Mouse (Mus musculus): Measurements from ENCODE around the gene Etv6. TPM values are rescaled to one million over a fixed set of nuclear protein-coding genes. Genes with fewer than 3 reads are reported as not detected.

The Etv6 gene
- polyA plus RNA-seq, 1 experiment from 2014 or later, result 5.2 TPM

DNA sequence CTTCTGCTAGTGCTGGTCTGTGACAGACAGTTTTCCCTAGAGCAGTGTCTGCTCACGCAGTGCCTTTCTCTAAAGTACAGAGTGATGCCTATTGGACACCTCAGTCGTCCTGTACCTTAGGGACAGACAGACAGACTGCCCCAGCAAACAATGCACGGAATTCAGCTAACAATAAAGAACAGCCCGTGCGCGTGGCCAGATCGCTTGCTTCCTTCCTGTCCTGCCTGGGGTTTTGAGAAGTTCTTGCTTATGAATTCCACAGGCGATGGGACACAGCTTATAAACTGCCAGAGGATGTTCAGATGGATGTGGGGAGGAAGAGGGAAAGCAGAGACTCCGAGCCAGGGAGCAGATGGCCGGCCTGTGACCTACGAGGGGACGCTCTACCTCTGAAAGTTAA, 25.3 kb downstream of the Etv6 start:
- no peaks in the 10 kb centered on the region for H3K9me3 ChIP-seq (ENCODE audit: control insufficient read depth, low read length)
- H3K4me2 ChIP-seq (ENCODE audit: low read length), result no peak overlapping the region
- 75% methylated on average over 12 of the region's 12 CpGs for whole genome bisulfite sequencing
- no peak overlapping the region for H3K27ac ChIP-seq (ENCODE audit: low read length)
- H3K27me3 ChIP-seq (replicated peaks; ENCODE audit: control insufficient read depth, insufficient read depth, low read length), result no peaks in the 10 kb centered on the region
- H3K36me3 ChIP-seq (ENCODE audit: control insufficient read depth, insufficient read depth), result no peaks in the 10 kb centered on the region
- no peak overlapping the region for H3K9ac ChIP-seq (replicated peaks; ENCODE audit: low read depth, low read length)
- peaks cover 22% of the 10 kb centered on the region for H3K4me1 ChIP-seq (replicated peaks; ENCODE audit: control insufficient read depth, insufficient read depth, low read length)
- H3K4me3 ChIP-seq (replicated peaks; ENCODE audit: low read length), result no peak overlapping the region
- no peak for ATAC-seq

DNA sequence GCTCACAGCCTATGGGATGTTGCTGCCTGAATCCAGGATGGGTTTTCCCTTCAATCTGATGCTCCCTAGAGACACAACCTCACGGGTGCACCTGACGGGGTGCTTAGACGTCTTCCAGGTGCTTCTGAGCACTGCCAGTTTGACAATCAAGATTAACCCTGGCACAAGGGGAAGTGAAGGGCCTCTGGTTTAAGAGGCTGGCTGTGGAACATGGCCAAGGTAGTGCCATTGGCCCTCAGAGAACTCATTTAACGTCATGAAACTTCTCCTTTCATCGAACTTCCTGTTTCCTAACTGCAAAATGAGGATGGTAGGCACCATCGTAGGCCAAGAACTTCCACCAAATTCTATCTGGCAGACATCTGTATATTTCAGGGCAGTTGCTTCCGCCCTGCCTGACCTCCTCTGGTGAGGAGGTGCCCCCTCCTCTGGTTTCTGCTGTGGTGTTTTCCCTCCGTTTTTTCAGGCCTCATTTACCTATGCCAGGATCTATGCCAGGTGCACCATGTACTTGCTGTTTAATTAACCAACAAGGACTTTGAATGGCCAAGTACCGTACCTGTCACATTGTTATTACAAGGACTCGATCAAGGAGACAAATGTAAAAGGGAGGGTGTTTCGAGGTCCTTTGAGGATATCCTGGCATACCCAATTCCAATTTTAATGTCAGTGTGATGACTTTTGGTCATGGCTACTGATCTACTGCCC, 29.7 kb downstream of the Etv6 start:
- Histone ChIP-seq H3K4me2 (ENCODE audit: low read length) (no peak overlapping the region), H3K9ac (replicated peaks; ENCODE audit: low read depth, low read length) (no peak overlapping the region), H3K4me3 (replicated peaks; ENCODE audit: low read length) (no peak overlapping the region), H3K27me3 (replicated peaks; ENCODE audit: control insufficient read depth, insufficient read depth, low read length) (no peaks in the 10 kb centered on the region), H3K4me1 (replicated peaks; ENCODE audit: control insufficient read depth, insufficient read depth, low read length) (no peaks in the 10 kb centered on the region), H3K27ac (ENCODE audit: low read length) (no peak overlapping the region), H3K9me3 (ENCODE audit: control insufficient read depth, low read length) (no peaks in the 10 kb centered on the region), H3K36me3 (ENCODE audit: control insufficient read depth, insufficient read depth) (no peaks in the 10 kb centered on the region)
- 84% methylated on average over 11 of the region's 11 CpGs for WGBS
- ATAC-seq, result no peak

DNA sequence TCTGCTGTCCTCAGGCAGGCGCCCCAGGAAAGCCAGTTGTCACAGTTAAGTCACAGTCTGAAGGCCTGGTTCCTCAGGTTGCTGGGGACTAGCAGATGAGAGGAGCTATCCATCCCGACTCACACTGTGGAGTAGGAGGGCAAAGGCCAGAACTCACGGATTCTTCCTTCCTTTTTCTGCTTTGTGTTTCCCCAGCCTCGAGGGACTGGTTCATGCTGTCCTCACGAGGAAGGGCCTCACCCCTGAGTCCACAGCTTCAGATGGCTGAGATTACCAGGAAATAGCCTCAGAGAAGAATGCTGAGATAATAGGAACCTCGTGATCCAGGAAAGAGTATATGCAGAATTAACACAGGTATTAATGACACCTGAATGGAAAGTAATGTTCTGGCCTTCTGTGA, 30.6 kb downstream of the Etv6 start:
- Histone ChIP-seq H3K9ac (replicated peaks; ENCODE audit: low read depth, low read length) (no peak overlapping the region), H3K27ac (ENCODE audit: low read length) (no peak overlapping the region), H3K36me3 (ENCODE audit: control insufficient read depth, insufficient read depth) (no peaks in the 10 kb centered on the region), H3K9me3 (ENCODE audit: control insufficient read depth, low read length) (no peaks in the 10 kb centered on the region), H3K27me3 (replicated peaks; ENCODE audit: control insufficient read depth, insufficient read depth, low read length) (no peaks in the 10 kb centered on the region), H3K4me2 (ENCODE audit: low read length) (no peak overlapping the region), H3K4me1 (replicated peaks; ENCODE audit: control insufficient read depth, insufficient read depth, low read length) (no peaks in the 10 kb centered on the region), H3K4me3 (replicated peaks; ENCODE audit: low read length) (no peak overlapping the region)
- WGBS, result 79% methylated on average over 6 of the region's 6 CpGs
- ATAC-seq, result no peak

DNA sequence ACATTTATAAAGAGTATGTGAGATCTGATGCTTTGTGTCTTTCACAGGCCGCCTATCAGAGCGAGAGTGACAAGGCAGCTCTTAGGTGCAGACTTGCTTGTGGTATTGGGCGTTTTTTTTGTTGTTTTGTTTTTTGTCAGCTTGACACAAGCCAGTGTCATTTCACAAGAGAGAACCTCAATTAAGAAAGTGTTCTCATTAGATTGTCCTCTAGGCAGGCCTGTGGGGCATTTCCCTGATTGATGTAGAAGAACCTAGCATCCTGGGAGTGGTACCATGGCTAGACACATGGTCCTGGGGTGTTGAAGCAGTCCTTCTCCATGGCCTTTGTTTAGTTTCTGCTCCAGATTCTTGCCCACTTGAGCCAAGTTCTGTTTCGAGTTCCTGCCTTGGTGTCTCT, 31.5 kb downstream of the Etv6 start:
- no peaks in the 10 kb centered on the region for H3K36me3 ChIP-seq (ENCODE audit: control insufficient read depth, insufficient read depth)
- no peak overlapping the region for H3K9ac ChIP-seq (replicated peaks; ENCODE audit: low read depth, low read length)
- no peak overlapping the region for H3K4me3 ChIP-seq (replicated peaks; ENCODE audit: low read length)
- 82% methylated on average over 4 of the region's 4 CpGs for WGBS
- H3K4me2 ChIP-seq (ENCODE audit: low read length), result no peak overlapping the region
- no peaks in the 10 kb centered on the region for H3K4me1 ChIP-seq (replicated peaks; ENCODE audit: control insufficient read depth, insufficient read depth, low read length)
- ATAC-seq, result no peak
- H3K9me3 ChIP-seq (ENCODE audit: control insufficient read depth, low read length), result no peaks in the 10 kb centered on the region
- H3K27me3 ChIP-seq (replicated peaks; ENCODE audit: control insufficient read depth, insufficient read depth, low read length), result no peaks in the 10 kb centered on the region
- H3K27ac ChIP-seq (ENCODE audit: low read length), result no peak overlapping the region

DNA sequence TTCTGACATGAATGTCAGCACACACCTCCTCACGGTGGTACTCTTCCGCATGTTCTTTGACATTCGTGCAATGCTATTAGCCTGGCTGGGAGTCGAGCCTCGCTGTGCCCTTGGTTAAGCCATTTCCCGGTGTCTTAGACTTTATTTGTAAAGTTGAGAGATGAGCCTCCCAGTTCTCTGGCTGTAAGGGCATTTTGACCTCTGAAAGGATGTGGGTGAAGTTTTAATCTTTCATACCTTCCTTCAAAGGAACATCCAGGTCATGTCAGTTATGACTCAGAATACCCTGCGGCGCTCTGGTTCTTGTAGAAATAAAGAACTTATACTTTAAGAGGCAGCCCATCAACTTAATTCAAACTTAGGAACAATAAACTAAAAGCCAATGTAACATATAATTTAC, 32.0 kb downstream of the Etv6 start:
- Histone ChIP-seq H3K27ac (ENCODE audit: low read length) (no peak overlapping the region), H3K4me2 (ENCODE audit: low read length) (no peak overlapping the region), H3K36me3 (ENCODE audit: control insufficient read depth, insufficient read depth) (no peaks in the 10 kb centered on the region), H3K9ac (replicated peaks; ENCODE audit: low read depth, low read length) (no peak overlapping the region), H3K9me3 (ENCODE audit: control insufficient read depth, low read length) (no peaks in the 10 kb centered on the region), H3K4me3 (replicated peaks; ENCODE audit: low read length) (no peak overlapping the region), H3K27me3 (replicated peaks; ENCODE audit: control insufficient read depth, insufficient read depth, low read length) (no peaks in the 10 kb centered on the region), H3K4me1 (replicated peaks; ENCODE audit: control insufficient read depth, insufficient read depth, low read length) (no peaks in the 10 kb centered on the region)
- WGBS, result 96% methylated on average over 8 of the region's 8 CpGs
- no peak for ATAC-seq

DNA sequence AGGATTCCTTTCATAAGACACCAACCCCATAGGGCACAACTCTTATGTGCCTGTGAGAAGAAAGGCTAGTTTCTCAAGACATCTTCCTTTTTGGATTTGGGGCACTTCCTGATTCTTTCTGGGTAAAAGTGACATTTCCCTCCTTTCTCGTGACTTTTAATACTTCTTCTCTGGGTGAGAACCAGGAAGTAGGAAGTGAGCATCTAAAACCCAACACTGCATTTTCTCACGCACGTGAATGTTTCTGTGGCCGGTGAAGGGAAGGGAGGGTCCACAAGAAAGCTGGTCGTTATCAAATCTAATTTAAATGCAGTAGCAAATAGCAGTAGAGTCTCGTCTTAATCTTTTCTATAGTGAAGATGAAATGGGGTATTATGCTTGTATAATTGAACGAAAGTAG, 36.9 kb downstream of the Etv6 start:
- ATAC-seq, result no peak
- 57% methylated on average over 7 of the region's 7 CpGs for whole genome bisulfite sequencing
- no peak overlapping the region for H3K27ac ChIP-seq (ENCODE audit: low read length)
- H3K9ac ChIP-seq (replicated peaks; ENCODE audit: low read depth, low read length), result no peak overlapping the region
- H3K27me3 ChIP-seq (replicated peaks; ENCODE audit: control insufficient read depth, insufficient read depth, low read length), result no peaks in the 10 kb centered on the region
- no peaks in the 10 kb centered on the region for H3K9me3 ChIP-seq (ENCODE audit: control insufficient read depth, low read length)
- H3K4me2 ChIP-seq (ENCODE audit: low read length), result no peak overlapping the region
- H3K4me3 ChIP-seq (replicated peaks; ENCODE audit: low read length), result no peak overlapping the region
- no peaks in the 10 kb centered on the region for H3K36me3 ChIP-seq (ENCODE audit: control insufficient read depth, insufficient read depth)
- no peaks in the 10 kb centered on the region for H3K4me1 ChIP-seq (replicated peaks; ENCODE audit: control insufficient read depth, insufficient read depth, low read length)

DNA sequence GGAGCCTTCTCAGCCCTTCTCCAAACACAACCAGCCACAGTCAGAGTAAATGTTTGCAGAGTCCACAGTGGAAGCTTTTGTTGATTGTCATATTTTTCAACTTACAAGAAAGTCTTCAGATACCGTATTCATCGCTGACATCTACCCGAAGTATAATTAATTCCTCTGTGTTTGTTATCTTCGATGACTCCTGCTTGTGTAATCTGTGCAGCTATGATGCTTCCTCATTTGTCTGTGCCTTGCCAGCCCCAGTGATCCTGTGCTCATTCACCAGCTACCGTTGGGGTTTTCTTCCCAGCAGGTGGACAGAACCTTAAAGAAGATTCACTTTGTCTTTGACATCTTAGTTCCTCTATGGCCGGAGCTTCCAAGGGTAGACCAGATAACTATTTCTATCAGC, 37.4 kb downstream of the Etv6 start:
- ATAC-seq, result no peak
- Histone ChIP-seq H3K27me3 (replicated peaks; ENCODE audit: control insufficient read depth, insufficient read depth, low read length) (no peaks in the 10 kb centered on the region), H3K4me2 (ENCODE audit: low read length) (no peak overlapping the region), H3K9me3 (ENCODE audit: control insufficient read depth, low read length) (no peaks in the 10 kb centered on the region), H3K4me1 (replicated peaks; ENCODE audit: control insufficient read depth, insufficient read depth, low read length) (no peaks in the 10 kb centered on the region), H3K27ac (ENCODE audit: low read length) (no peak overlapping the region), H3K36me3 (ENCODE audit: control insufficient read depth, insufficient read depth) (no peaks in the 10 kb centered on the region), H3K9ac (replicated peaks; ENCODE audit: low read depth, low read length) (no peak overlapping the region), H3K4me3 (replicated peaks; ENCODE audit: low read length) (no peak overlapping the region)
- 91% methylated on average over 6 of the region's 6 CpGs for WGBS

DNA sequence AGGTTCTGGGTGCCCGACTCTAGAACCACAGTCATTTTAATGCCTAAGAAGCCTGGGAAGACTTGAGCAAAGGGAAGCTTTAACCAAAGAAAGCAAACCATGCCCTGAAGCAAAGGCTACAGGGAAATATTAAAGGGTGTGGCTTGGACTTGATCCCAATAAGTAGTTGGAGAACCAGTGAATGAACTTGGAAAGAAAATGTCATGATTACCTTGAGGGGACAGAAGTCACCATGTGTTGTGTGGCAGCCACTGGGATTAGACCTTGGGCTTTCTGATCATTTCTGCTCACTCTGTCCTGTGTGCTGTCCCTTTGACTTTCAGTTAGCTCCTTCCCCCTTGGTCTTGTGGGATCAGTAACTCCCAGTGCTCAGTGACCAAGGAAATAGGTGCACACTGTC, 38.9 kb downstream of the Etv6 start:
- ATAC-seq, result no peak
- Histone ChIP-seq H3K27me3 (replicated peaks; ENCODE audit: control insufficient read depth, insufficient read depth, low read length) (no peaks in the 10 kb centered on the region), H3K36me3 (ENCODE audit: control insufficient read depth, insufficient read depth) (no peaks in the 10 kb centered on the region), H3K4me1 (replicated peaks; ENCODE audit: control insufficient read depth, insufficient read depth, low read length) (no peaks in the 10 kb centered on the region), H3K9me3 (ENCODE audit: control insufficient read depth, low read length) (no peaks in the 10 kb centered on the region), H3K4me2 (ENCODE audit: low read length) (no peak overlapping the region), H3K4me3 (replicated peaks; ENCODE audit: low read length) (no peak overlapping the region), H3K27ac (ENCODE audit: low read length) (no peak overlapping the region), H3K9ac (replicated peaks; ENCODE audit: low read depth, low read length) (no peak overlapping the region)
- 96% methylated on average over 1 of the region's 1 CpGs for WGBS

DNA sequence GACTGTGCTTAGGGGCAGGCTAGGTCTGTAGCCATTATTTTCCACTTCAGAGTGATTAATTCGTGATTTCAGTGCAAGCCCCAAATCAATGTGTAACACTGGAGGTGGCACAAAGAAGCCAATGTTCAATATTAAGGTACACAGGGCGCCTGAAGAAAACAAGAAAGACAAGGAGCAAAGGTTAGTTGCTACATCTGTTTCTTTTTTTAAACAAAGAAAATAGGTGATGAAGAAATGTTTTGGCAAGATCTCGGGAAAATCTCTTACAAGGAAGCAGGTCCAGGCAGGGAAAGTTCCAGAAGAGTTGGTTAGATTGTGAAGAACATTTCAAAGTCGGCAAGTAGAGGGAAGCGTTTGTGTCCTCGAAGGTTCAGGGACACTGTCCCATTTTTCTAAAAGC, 39.5 kb downstream of the Etv6 start:
- H3K4me2 ChIP-seq (ENCODE audit: low read length), result no peak overlapping the region
- H3K9ac ChIP-seq (replicated peaks; ENCODE audit: low read depth, low read length), result no peak overlapping the region
- H3K36me3 ChIP-seq (ENCODE audit: control insufficient read depth, insufficient read depth), result no peaks in the 10 kb centered on the region
- H3K27ac ChIP-seq (ENCODE audit: low read length), result no peak overlapping the region
- no peak for ATAC-seq
- WGBS, result 91% methylated on average over 6 of the region's 6 CpGs
- H3K27me3 ChIP-seq (replicated peaks; ENCODE audit: control insufficient read depth, insufficient read depth, low read length), result no peaks in the 10 kb centered on the region
- no peak overlapping the region for H3K4me3 ChIP-seq (replicated peaks; ENCODE audit: low read length)
- no peaks in the 10 kb centered on the region for H3K9me3 ChIP-seq (ENCODE audit: control insufficient read depth, low read length)
- no peaks in the 10 kb centered on the region for H3K4me1 ChIP-seq (replicated peaks; ENCODE audit: control insufficient read depth, insufficient read depth, low read length)

DNA sequence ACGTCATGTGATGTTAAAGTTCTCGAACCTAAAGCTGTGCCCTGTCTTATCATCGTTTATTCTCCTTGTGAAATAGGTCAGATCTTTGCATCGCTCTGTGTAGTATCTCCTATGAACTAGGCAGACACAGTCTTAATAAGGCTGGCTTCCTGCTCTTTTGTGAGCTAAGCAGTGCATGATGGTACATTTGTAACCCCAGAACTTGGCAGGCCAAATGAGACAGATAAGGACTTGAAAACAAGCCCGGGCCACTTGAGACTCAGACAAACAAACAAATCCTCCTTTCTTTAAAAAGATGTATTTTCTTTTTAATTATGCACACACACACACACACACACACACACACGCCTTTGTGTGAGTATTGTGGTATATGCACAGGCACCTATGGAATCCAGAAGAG, 42.5 kb downstream of the Etv6 start:
- ATAC-seq, result no peak
- Histone ChIP-seq H3K4me3 (replicated peaks; ENCODE audit: low read length) (no peak overlapping the region), H3K9ac (replicated peaks; ENCODE audit: low read depth, low read length) (no peak overlapping the region), H3K36me3 (ENCODE audit: control insufficient read depth, insufficient read depth) (no peaks in the 10 kb centered on the region), H3K27me3 (replicated peaks; ENCODE audit: control insufficient read depth, insufficient read depth, low read length) (no peaks in the 10 kb centered on the region), H3K4me2 (ENCODE audit: low read length) (no peak overlapping the region), H3K27ac (ENCODE audit: low read length) (no peak overlapping the region), H3K9me3 (ENCODE audit: control insufficient read depth, low read length) (no peaks in the 10 kb centered on the region), H3K4me1 (replicated peaks; ENCODE audit: control insufficient read depth, insufficient read depth, low read length) (no peaks in the 10 kb centered on the region)
- 88% methylated on average over 6 of the region's 6 CpGs for WGBS
